In the genomic region with DNA sequence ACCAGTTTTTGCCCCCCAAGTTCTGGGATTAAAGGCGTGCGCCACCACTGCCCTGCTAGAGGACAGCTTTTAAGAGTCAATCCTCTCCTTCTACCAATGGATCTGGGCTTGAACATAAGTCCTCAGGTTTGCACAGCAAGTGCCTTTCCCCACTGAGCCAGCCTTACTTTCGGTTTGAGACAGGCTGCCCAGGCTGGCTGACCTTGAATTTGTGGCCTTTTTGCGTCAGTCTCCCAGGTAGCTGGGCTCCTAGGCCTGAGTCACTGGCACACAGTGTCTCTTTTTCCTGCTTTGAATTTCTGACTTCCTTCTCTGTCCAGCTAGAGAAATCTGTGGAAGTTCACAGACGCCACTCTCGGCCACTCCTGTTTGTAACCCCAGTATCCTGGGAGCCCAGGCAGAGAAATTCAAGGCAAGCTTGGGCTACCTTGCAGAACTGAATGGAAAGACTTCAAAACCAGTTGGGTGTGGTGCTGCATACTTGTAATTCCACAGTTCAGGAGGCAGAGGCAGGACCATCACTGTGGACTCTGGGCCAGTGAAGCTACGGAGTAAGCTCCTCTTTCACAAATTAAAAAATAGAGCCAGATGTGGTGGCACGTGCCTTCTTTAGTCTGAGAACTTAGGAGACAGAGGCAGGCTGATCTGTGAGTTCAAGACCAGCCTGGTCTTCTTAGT, we compare ENCODE assay signal across 1 mouse cellular context.
TF ChIP-seq lines count a peak whose summit lies in the region.

No protein-coding gene starts in this region.

TF ChIP-seq in ES-E14, 5 proteins besides CTCF, POLR2A, EP300 and RAD21:
- TF ChIP-seq MAFK (IDR thresholded peaks at IDR 0.05; ENCODE audit: insufficient read depth, low read depth, low read length) (no peak), ZNF384 (IDR thresholded peaks at IDR 0.05; ENCODE audit: low read depth, low read length) (no peak), HCFC1 (IDR thresholded peaks at IDR 0.05; ENCODE audit: borderline replicate concordance, insufficient read depth, low read length) (no peak), ZC3H11A (IDR thresholded peaks at IDR 0.05; ENCODE audit: borderline replicate concordance, low read depth, low read length) (no peak), CHD2 (IDR thresholded peaks at IDR 0.05; ENCODE audit: low read depth, low read length) (no peak)
